Mouse (Mus musculus) spleen, postnatal 36 days (tissue): ENCODE data around the gene Neurl2.

Experiments used
- DNase-seq, 2 experiments: peaks; one replicate each; pipeline ENCODE4 v3.0.0; 2022; ENCODE audit warnings: low spot score in 2 of 2, mixed read lengths in 1 of 2

Neurl2 gene

DNA sequence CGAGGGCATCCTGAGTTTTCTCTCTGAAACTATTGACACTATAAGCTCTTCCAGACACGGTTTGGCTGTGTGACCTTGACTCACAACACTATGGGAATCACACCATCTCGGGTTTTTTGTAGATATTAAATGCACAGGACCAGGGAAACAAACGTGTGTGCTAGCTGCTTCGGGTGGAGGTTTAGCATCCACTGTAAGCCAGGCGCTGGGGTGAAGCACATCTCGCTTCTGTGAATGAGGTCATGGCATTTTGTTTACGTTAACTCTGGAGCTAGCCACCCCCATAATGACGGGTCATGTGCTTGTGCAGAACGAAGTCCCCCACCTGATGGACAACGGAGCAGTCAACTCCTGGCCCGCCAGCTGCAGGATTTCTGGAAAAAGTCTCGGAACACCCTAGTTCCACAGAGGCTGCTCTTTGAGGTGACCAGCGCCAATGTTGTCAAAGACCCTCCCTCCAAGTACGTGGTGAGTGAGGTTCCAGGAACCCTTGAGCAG is 46.8 kb downstream of the Neurl2 start:
- DNase-seq = no peak

GRCm38 (mm10) chr2:164785481-164786387 is 47.5 kb downstream of the Neurl2 start, which contains the start of gene Snx21:
Gene Snx21, plus strand, starts transcription at chr2:164785823.
- DNase-seq = peak; percentile 61 to 65

GRCm38 (mm10) chr2:164784869-164785420 is 48.3 kb downstream of the Neurl2 start:
- DNase-seq = no peak

- DNase-seq = no peak
These were observed 49.2 kb downstream of the Neurl2 start for GRCm38 (mm10) chr2:164783926-164784581.

DNA sequence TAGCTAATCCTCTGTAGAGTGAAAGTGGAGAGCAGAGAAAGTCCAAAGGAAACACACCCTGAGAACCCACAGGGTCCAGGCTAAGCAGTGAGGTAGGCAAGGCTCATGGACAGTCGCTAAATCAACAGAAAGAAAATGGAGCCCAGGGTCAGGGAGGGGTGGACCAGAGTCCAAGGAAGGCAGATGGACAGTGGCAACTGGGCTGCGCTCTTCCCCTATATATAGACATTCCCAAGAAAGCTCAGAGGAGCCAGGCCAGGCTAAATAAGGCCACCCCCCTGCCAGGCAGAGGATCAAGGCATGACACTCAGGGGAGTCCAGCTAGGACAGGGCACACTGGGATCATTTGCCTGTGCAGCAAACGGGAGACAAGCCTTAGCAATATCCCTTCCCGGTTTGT is 51.4 kb downstream of the Neurl2 start:
- DNase-seq = no peak
